Mouse (Mus musculus): ENCODE results near the gene Elmsan1.
"Not testable (repeated sequence)": the region's sequence is repeated elsewhere in the genome, so short reads cannot be mapped to it uniquely, and the experiment has no call there.

GRCm38 (mm10) chr12:84100604-84101492, 117.8 kb downstream of the Elmsan1 start, which contains the start of gene Acot6:
- TF ChIP-seq CTCF (conservative IDR thresholded peaks at IDR 0.05; ENCODE audit: low read length); POU5F1 (IDR thresholded peaks at IDR 0.05; ENCODE audit: borderline replicate concordance, low read length): not testable (repeated sequence)
